Mouse (Mus musculus) layer of hippocampus, postnatal 36 days (tissue): ENCODE measurements around the gene Pygl. TPM values are rescaled to one million over a fixed set of nuclear protein-coding genes. Genes with fewer than 3 reads are reported as not detected.
"Not testable (repeated sequence)": the region's sequence is repeated elsewhere in the genome, so short reads cannot be mapped to it uniquely, and the experiment has no call there.

Experiments
- DNase-seq, 2 experiments: peaks; one replicate each; pipeline ENCODE4 v3.0.0; 2022
- total RNA-seq, 2 experiments: library from RNA; stranded (reverse); gene quantifications; 2 replicates each; pipeline ENCODE4 v1.2.3; 2021

Gene Pygl
- total RNA-seq, 2 experiments from 2014 or later = 3.4 to 5.8 TPM

GRCm38 (mm10) chr12:70156222-70156621 lies 75.1 kb downstream of the Pygl start:
- no peak for DNase-seq

GRCm38 (mm10) chr12:70153842-70154241 lies 77.4 kb downstream of the Pygl start, which contains the start of gene Abhd12b:
Gene Abhd12b (plus strand): TSS chr12:70154142.
- no peak for DNase-seq

DNA sequence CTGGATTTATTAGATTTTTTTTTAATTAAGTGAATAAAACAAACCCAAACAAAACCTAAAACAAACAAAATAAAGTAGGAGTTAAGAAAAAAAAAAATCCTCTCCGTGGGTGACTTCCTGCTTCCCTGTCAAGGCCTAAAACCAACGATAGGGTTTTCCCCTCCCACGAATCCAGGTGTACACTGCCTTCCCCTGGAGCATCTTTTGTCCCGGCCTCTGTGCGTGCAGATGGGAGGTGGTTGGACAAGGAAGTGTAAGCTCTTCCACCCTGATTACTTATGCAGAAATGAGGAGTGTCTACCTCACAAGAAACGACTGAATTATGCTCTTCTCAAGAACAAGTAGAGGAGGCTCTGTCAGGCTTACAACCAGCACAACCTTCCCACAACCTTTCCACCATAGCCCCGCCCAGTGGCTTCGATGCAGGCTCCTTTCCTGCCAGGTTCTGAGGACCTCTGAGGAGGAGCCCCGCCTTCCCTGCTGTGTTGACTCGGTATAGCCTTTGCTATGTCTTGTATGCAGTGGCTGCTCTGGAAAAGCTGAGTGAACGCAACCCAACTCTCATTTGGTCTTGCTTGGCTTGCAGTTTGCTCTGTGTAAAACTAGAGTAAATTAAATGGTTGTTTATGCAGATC lies 82.5 kb downstream of the Pygl start:
- DNase-seq = no peak

DNA sequence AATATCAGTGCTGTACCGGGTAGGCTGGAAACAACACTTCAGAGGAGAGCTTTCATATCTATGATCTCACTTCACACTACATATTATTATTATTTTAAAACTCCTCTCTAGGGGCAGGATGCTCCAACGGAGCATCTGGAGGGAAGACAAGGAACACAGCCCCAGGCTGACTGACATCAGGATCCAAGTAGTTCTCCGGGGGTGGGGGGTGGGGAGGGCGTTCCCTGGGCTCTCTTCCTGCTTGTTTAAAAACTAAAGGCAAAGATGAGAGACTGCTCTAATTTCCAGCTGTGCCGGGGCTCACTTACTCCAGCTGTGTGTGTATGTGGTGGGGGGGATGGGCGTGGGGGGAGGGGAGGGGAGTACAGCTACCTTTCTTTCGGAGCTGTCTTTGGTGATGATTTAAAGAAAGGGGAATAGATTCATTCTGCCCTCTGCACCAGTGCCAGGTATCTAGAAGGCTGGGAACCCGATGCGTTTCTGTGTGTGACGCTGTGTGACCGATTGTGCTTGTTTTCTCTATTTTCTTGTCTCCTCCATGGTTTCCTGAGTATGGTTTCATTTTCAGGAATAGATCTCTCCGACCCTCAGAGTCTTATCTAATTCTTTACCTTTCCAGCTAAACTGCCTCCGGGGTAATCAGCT lies 83.2 kb downstream of the Pygl start:
- DNase-seq = no peak

- DNase-seq = no peak
These were observed 85.7 kb downstream of the Pygl start for GRCm38 (mm10) chr12:70145586-70145985.

DNA sequence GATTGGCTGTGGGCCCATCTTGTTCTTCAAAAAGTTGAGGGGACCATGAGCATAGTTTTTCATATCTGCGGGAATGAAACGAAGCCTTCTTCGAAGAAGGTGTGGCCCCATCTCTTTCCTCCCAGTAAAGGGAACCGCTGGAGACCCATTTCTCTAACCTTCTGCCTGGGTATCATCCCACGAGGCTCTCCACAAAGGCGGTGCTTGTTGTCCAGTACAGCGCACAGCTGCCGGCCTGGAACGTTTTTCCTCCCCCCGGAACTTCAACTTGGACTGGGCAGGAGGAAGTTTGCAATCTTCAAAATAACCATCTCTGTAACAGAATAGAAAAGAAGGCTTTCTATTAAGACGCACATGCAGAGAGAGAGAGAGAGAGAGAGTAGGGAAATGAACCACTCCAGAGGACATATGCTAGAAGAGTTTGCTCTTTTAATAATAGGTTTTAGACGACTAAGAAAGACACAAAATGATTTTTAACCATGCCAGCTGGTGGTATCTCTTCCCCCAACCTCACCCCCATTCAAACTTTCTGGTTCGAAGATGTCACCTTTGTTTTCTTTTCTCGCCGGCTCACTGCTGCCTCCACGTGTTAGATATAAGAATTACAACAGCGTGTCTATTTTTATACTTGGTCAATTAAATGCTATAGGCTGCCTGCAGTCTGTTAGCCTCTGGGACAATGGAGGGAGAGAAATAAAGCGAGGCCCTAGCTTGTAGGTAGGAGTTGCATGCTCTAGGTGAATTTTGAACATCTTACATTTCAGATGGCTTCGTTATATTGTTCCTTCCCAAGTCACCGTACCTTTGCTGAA lies 86.4 kb downstream of the Pygl start:
- peak; percentile 25 to 47 for DNase-seq

- not testable (repeated sequence) for DNase-seq
These were observed 87.1 kb downstream of the Pygl start for GRCm38 (mm10) chr12:70144106-70144587.

- no peak for DNase-seq
These were observed 90.2 kb downstream of the Pygl start for GRCm38 (mm10) chr12:70140993-70141576.

Other genes with a start within 250 kb of the Pygl start
- 10 to 100 TPM; 16.6 to 19.3 TPM for gene Sav1, start 244.5 kb downstream of the Pygl start, total RNA-seq
- gene Nin, start 117.8 kb downstream of the Pygl start, total RNA-seq = 10 to 100 TPM; 69.8 to 72.7 TPM
- gene Abhd12b, start 77.3 kb downstream of the Pygl start, total RNA-seq = under 1 TPM in 1 of 2 experiments, not detected in 1; 0.20 TPM
- 100 to 1,000 TPM; 316 to 344 TPM for gene Trim9, start 116.1 kb upstream of the Pygl start, total RNA-seq
- gene Tmx1, start 221.6 kb upstream of the Pygl start, total RNA-seq = 10 to 100 TPM; 31.7 to 35.9 TPM